Mouse (Mus musculus): ENCODE measurements around the gene H6pd.
"Not testable (repeated sequence)": the region's sequence is repeated elsewhere in the genome, so short reads cannot be mapped to it uniquely, and the experiment has no call there.

Gene H6pd

DNA sequence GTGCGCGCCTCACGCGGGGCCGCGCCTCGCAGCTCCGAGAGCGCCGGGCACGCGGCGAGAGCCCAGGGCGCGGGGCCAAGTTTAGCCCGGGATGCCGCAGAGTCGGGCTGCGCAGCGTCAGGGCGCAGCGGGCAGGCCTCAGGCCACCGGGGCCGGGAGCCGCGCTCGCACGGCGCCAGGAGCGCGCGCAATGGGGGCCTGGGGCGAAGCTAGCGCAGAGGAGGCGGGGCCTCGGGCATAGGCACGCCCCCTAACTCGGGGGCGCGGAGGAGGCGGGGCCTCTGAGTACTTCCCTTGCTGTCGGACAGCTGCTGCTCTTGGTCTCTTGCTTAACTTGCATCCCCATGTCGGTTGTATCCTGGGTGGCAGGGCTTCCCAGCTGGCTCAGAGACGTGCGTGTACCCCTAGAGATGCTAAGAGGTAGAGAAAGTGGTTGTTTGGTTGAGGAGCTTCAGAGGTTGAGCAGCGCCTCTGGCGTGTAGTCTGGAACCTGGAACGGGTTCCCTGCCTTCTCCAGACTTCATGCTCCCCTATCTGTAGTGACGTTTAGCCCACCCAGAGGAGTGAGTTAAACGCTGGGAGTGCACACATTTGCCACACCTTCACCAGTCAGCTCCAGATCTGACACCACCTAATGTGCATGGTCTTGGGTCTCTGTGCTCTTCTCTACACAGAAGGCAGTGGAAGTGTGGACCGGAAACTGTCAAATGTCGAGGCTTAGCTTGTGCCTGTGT, at the start of gene H6pd:
TSS of gene H6pd (minus strand) at position 171 of the 734 bp plus-strand sequence.
- DNase-seq: peak; percentile 93

DNA sequence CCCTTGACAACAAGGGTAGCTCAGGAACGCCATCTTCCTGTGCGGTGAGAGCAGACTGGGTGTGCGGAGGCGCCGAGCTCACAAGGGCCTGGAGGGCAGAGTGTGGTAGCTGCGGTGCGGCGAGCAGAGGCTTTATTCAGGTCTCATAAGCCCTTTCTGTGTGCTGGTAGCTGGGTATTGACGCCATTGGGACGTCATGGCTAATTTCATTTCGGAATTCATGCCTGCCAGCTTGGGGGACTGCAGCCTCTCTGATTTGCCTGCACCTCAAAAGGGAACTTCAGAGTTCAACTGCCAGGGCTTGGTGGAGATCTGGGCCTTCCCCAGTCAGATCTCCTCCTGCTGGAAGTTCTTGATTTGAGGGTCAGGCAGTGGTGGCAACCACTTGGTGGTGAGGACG, 48.9 kb upstream of the H6pd start:
- DNase-seq: no peak

GRCm38 (mm10) chr4:150056171-150056570, 47.3 kb upstream of the H6pd start:
- no peak for DNase-seq

GRCm38 (mm10) chr4:150052380-150052779, 43.6 kb upstream of the H6pd start:
- DNase-seq: no peak

DNA sequence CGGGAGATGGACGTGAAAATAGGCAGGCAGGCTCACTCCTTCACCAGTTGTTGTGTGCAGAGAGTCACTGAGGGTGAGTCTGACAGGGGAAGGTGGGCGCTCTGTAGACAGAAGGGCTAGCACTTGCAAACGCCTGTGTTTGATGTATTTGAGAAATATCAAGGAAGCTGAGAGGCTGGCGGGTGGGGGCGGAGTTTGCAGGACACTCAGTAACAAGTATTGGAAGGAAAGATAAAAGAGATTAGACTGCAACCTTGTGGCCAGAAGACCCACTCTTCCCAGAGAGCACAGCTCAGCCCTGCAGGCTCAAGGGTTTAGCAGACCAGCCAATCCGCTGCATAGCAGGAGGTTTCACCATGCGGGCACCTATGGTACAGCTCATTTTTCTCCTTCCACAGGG, 42.7 kb upstream of the H6pd start:
- no peak for DNase-seq

DNA sequence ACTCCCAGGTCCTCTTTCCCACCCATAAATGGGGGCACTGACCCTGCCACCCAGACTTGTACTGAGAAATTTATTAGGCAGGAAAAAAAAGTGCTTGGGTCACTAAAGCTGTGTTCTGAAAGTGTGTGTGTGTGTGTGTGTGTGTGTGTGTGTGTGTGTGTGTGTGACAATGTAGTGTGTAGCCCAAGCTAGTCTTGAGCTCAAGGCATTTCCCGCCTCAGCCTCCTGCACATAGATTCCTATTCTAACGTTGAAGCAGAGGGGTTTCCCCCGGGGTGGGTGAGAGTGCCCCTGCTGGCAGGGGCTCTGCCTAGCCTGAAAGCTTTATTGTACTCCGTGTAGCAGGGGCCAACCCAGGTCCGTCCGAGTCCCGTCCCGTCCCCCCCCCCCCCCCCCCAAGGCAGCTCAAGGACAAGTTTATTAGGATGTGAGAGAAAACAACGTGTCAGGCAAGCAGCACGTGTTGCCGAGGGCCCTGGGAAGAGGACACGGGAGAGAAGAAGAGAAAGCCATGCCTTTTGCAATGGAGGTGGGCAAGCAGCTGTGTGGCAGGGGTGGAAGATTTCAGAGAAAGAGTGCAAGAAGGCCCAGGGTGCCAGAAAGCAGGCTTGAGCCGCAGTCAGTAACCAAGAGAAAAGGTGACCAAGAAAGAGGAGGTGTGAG, 40.9 kb upstream of the H6pd start:
- DNase-seq: no peak

GRCm38 (mm10) chr4:150049157-150049513, 40.3 kb upstream of the H6pd start:
- no peak for DNase-seq

- DNase-seq: peak; percentile 24
These were observed 39.8 kb upstream of the H6pd start for GRCm38 (mm10) chr4:150048478-150049156.

GRCm38 (mm10) chr4:150048038-150048437, 39.2 kb upstream of the H6pd start:
- DNase-seq: peak; percentile 80

GRCm38 (mm10) chr4:150043591-150043990, 34.8 kb upstream of the H6pd start:
- no peak for DNase-seq

DNA sequence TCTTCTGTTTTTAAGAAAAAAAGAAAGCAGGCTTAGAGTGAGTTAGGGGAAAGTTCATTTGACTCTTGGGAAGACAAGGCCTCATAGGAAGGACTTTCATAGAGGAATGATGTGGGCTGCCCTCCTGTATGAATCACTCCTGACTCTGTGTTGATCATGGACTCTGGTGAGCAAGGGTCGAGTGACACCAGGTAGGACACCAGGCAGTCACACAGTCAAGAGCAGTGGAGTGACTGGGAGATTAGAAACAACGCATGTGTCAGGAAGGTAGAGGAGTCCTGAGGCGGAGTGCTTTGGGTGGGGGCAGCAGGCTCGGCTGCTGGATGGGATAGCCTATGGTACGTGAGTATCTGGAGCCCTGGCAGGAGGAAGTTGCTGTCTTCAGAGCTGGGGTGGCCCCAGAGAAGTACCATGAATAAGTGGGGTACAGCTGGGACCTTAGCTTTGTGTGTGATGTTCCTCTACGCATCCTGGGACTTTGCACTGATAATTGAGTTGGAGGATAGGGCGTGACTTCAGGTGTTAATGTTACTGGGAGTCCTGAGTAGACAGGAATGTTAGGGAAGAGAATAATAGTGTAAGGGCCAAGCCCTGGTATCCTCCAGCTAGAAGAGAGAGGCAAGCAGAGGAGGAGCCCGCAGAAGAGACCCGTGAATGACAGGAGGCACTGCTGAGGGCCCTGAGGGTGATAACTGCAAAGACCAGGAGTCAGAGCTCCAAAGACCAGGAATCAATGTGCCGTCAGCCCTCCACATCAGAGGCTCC, 32.7 kb upstream of the H6pd start:
- DNase-seq: no peak

GRCm38 (mm10) chr4:150040856-150041255, 32.0 kb upstream of the H6pd start:
- not testable (repeated sequence) for DNase-seq

- DNase-seq: no peak
These were observed 31.3 kb upstream of the H6pd start for GRCm38 (mm10) chr4:150040003-150040581.

- no peak for DNase-seq
These were observed 29.7 kb upstream of the H6pd start for GRCm38 (mm10) chr4:150038533-150038932.

DNA sequence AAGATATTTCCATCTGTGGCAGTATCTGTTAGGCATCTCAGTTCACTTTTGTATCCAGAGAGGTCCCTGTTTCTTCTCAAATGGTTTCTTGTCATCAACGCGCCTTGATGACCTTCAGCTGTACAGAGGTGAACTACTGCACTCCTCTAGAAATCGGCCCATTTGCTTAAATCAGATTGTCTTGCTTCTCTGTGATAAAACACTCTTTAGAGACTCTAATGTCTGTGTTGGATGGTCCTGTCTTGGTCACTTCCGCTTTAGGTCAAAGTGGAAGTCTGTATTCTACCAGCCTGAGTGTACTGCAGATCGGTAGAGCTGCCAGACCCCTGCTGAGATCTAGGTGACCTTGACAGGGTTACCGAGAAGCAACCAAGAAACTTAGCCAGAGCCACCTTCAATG, 27.3 kb upstream of the H6pd start:
- DNase-seq: no peak

DNA sequence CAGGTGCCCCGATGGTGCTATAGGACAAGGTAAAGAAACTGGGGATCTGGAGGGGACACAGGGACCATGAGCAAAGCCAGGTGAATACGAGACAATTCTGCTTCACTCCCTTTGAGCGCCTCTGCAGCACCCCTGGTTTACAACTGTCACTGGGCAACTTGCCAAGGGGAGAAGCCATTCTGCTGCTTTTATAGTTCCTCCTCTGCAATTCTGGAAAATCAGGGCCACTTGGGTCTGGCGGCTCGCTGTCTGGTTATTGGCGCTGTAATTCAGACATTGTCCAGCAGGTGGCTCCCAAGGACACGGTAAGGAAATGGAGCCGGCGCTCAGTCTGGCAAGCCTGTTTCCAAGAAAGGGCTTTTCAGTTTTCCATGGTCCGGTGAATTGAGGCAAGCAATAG, 26.5 kb upstream of the H6pd start:
- DNase-seq: peak; percentile 95

DNA sequence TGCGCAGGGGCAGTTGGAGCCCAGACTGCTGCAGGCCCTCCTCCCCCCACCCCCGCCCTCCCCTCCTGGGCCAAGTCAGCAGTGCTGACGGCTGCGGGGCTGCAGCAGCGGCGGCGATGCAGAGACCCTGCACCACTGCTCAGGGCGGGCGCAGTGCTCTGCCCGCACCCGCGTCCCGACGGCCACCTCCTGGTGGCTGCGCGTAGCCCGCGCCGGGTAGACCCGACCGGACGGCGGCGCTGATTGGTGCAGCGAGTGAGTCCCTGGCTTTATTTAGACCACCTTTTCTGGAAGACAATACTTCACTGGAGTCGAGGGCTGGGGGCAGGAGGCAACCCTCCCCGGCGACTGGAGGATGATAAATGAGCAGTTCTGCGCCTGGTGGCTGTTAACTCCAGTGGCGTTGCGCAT, 24.4 kb upstream of the H6pd start:
- no peak for DNase-seq

GRCm38 (mm10) chr4:150031234-150031890, 22.5 kb upstream of the H6pd start:
- DNase-seq: no peak

DNA sequence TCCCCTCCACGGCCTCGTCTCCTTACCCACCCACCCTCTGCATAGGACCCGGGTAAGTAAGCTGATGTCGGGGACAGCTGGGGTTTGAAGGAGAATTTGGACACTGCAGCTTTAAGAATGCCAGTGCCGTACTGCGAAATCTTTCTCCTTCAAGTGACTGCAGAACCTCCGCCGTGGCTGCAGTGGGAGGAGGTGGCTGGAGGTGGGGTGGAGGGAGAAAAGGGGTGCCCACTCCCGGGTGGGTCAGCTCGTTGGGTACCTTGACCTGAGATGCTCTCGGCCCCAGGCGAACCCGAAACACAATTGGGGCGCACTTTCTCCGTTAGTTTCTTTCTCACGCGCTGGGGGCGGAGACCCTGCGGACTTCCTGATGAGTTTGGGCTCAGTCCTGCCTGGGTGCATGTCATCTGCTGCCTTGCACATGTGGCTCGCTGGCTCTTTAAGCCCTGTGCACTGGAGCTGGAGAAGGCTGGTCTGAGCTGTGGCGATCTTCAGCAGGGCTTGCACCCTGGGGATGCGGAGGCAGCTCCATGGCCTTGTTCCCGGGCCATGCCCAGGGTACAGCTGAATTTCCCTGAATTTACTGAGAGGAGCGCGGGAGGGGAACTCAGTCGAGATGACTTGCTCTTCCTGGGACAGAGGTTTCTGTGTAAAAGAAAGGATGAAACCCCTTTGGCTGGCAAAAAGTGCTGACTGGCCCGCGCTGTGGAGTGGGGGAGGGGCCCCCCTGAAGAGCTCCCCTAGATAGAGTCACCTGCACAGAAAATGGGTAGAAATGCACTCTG, 21.8 kb upstream of the H6pd start:
- DNase-seq: no peak

DNA sequence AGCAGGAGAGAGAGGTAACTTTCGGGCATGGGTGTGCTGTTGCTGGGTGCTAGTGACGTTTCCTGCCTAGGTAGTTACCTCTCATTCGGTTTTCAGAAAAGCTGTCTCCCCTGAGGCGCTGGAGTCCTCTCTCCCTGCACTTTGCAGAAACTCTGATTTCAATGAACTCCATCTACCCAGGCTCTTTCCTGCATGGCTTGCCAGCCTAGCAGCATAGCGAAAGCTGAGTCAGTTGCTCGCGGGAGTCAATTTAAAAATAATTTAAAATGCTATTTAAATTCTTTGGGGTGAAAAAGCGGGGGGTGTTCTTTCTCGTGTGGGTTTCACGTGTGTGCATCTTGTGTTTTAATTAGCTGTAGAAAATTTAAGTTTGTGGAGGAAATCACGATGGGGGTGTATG, 21.1 kb upstream of the H6pd start:
- no peak for DNase-seq

GRCm38 (mm10) chr4:150023518-150023917, 14.7 kb upstream of the H6pd start:
- DNase-seq: no peak
